Mouse (Mus musculus) MEL (cell line): ENCODE results near the gene Reep6. TPM values are rescaled to one million over a fixed set of nuclear protein-coding genes. Genes with fewer than 3 reads are reported as not detected.

ENCODE experiments used
- DNase-seq: peaks from one replicate; pipeline ENCODE4 v3.0.0; 2011; ENCODE audit warnings: low read depth, low spot score
- H3K27ac ChIP-seq: 2 replicates; pipeline ENCODE4 v1.5.1; 2012; ENCODE audit warnings: low read depth, mild to moderate bottlenecking, control low read depth, low read length, moderate library complexity; ENCODE audit not compliant: control insufficient read depth
- H3K27me3 ChIP-seq, 2 experiments: fragments of 150-350 bp in 1 of 2; sonication (generic) in 1 of 2; 2 replicates each; pipeline ENCODE4 v1.6.1; 2012; ENCODE audit warnings: low read length in 2 of 2, mild to moderate bottlenecking in 2 of 2, improper control_type of control experiment in 1 of 2, moderate library complexity in 1 of 2; ENCODE audit not compliant: insufficient read depth in 2 of 2, control insufficient read depth in 1 of 2
- H3K36me3 ChIP-seq, 2 experiments: 2 replicates each; pipeline ENCODE4 v1.6.1; 2012 to 2014; ENCODE audit warnings: low read length in 2 of 2, improper control_type of control experiment in 1 of 2, inconsistent platforms in 1 of 2, mild to moderate bottlenecking in 1 of 2; ENCODE audit not compliant: insufficient read depth in 2 of 2, control insufficient read depth in 1 of 2
- H3K4me1 ChIP-seq, 2 experiments: fragments of 150-350 bp in 1 of 2; sonication (generic) in 1 of 2; 2 replicates each; pipeline ENCODE4 v1.6.1; 2012; ENCODE audit warnings: low read length in 2 of 2, improper control_type of control experiment in 1 of 2, mild to moderate bottlenecking in 1 of 2; ENCODE audit not compliant: insufficient read depth in 2 of 2, control insufficient read depth in 1 of 2
- H3K4me3 ChIP-seq, 2 experiments: fragments of 150-350 bp in 1 of 2; sonication (generic) in 1 of 2; 2 replicates each; pipeline ENCODE4 v1.5.1; 2012; ENCODE audit warnings: low read depth in 2 of 2, low read length in 2 of 2, mild to moderate bottlenecking in 2 of 2, moderate library complexity in 2 of 2, control low read depth in 1 of 2, improper control_type of control experiment in 1 of 2; ENCODE audit not compliant: control insufficient read depth in 1 of 2, insufficient read depth in 1 of 2
- H3K79me2 ChIP-seq: 2 replicates; pipeline ENCODE4 v1.6.1; 2012; ENCODE audit warnings: mild to moderate bottlenecking, low read length, moderate library complexity; ENCODE audit not compliant: control insufficient read depth, poor library complexity, insufficient read depth
- H3K9ac ChIP-seq: 2 replicates; pipeline ENCODE4 v1.6.1; 2012; ENCODE audit warnings: low read depth, mild to moderate bottlenecking, control low read depth, low read length, moderate library complexity; ENCODE audit not compliant: control insufficient read depth, poor library complexity, severe bottlenecking
- H3K9me3 ChIP-seq: fragments of 150-350 bp; sonication (generic); replicated peaks from 2 replicates; pipeline ENCODE4 v1.6.1; 2012; ENCODE audit warnings: mild to moderate bottlenecking, low read length, improper control_type of control experiment, moderate library complexity; ENCODE audit not compliant: insufficient read depth
- CHD1 ChIP-seq: IDR thresholded peaks from 2 replicates; pipeline ENCODE4 v1.6.1; 2012; ENCODE audit warnings: low read depth, mild to moderate bottlenecking, inconsistent platforms, low read length, improper control_type of control experiment
- CTCF ChIP-seq, 3 experiments: IDR thresholded peaks in 2 of 3; conservative IDR thresholded peaks in 1 of 3; 2 replicates each; pipeline ENCODE4 v1.5.1; 2011 to 2012; ENCODE audit warnings: low read length in 3 of 3, low read depth in 2 of 3, mild to moderate bottlenecking in 2 of 3, improper control_type of control experiment in 1 of 3, inconsistent platforms in 1 of 3, mixed read lengths in 1 of 3, moderate library complexity in 1 of 3; ENCODE audit not compliant: control insufficient read depth in 1 of 3, insufficient read depth in 1 of 3, poor library complexity in 1 of 3, severe bottlenecking in 1 of 3
- ETS1 ChIP-seq: IDR thresholded peaks from 2 replicates; pipeline ENCODE4 v1.6.1; 2012; ENCODE audit warnings: low read depth, mild to moderate bottlenecking, inconsistent platforms, low read length, improper control_type of control experiment, moderate library complexity
- GABPA ChIP-seq: IDR thresholded peaks from 2 replicates; pipeline ENCODE4 v1.6.1; 2012; ENCODE audit warnings: low read depth, mild to moderate bottlenecking, inconsistent platforms, low read length, improper control_type of control experiment, moderate library complexity
- GATA1 ChIP-seq: IDR thresholded peaks from 2 replicates; pipeline ENCODE4 v1.6.1; 2011; ENCODE audit warnings: low read depth, low read length, improper control_type of control experiment
- JUND ChIP-seq: IDR thresholded peaks from 2 replicates; pipeline ENCODE4 v1.6.1; 2011; ENCODE audit warnings: low read depth, mild to moderate bottlenecking, improper control_type of control experiment, low read length
- MAX ChIP-seq: IDR thresholded peaks from 2 replicates; pipeline ENCODE4 v1.6.1; 2011; ENCODE audit warnings: low read length, improper control_type of control experiment
- MAZ ChIP-seq: IDR thresholded peaks from 2 replicates; pipeline ENCODE4 v1.6.1; 2012; ENCODE audit warnings: low read depth, mild to moderate bottlenecking, inconsistent platforms, low read length, improper control_type of control experiment
- MEF2A ChIP-seq: IDR thresholded peaks from 2 replicates; pipeline ENCODE4 v1.6.1; 2014; ENCODE audit warnings: low read depth, mild to moderate bottlenecking, inconsistent platforms, low read length, improper control_type of control experiment; ENCODE audit not compliant: poor library complexity, insufficient replicate concordance, severe bottlenecking; ENCODE audit errors: extremely low read depth
- MXI1 ChIP-seq: IDR thresholded peaks from 2 replicates; pipeline ENCODE4 v1.6.1; 2011; ENCODE audit warnings: mild to moderate bottlenecking, low read depth, low read length, improper control_type of control experiment
- MYB ChIP-seq: IDR thresholded peaks from 2 replicates; pipeline ENCODE4 v1.6.1; 2011; ENCODE audit warnings: mild to moderate bottlenecking, low read depth, low read length, improper control_type of control experiment
- MYC ChIP-seq: IDR thresholded peaks from 2 replicates; pipeline ENCODE4 v1.6.1; 2011; ENCODE audit warnings: low read depth, mild to moderate bottlenecking, low read length, improper control_type of control experiment, moderate library complexity
- POLR2AphosphoS2 ChIP-seq: IDR thresholded peaks from 2 replicates; pipeline ENCODE4 v1.6.1; 2011; ENCODE audit warnings: low read length, improper control_type of control experiment
- POLR2AphosphoS5 ChIP-seq: IDR thresholded peaks from 2 replicates; pipeline ENCODE4 v1.6.1; 2012; ENCODE audit warnings: low read depth, borderline replicate concordance, mild to moderate bottlenecking, inconsistent platforms, low read length, moderate library complexity, mixed read lengths
- RAD21 ChIP-seq: IDR thresholded peaks from 2 replicates; pipeline ENCODE4 v1.6.1; 2011; ENCODE audit warnings: mild to moderate bottlenecking, low read depth, low read length, improper control_type of control experiment
- RCOR1 ChIP-seq: IDR thresholded peaks from 2 replicates; pipeline ENCODE4 v1.6.1; 2012; ENCODE audit warnings: low read depth, mild to moderate bottlenecking, inconsistent platforms, low read length, improper control_type of control experiment
- SIN3A ChIP-seq: IDR thresholded peaks from 2 replicates; pipeline ENCODE4 v1.6.1; 2012; ENCODE audit warnings: low read length, improper control_type of control experiment, inconsistent platforms
- SMC3 ChIP-seq: IDR thresholded peaks from 2 replicates; pipeline ENCODE4 v1.6.1; 2011; ENCODE audit warnings: low read depth, low read length, improper control_type of control experiment
- TBP ChIP-seq: IDR thresholded peaks from 2 replicates; pipeline ENCODE4 v1.8.0; 2011; ENCODE audit warnings: low read depth, low read length, improper control_type of control experiment
- TCF12 ChIP-seq: IDR thresholded peaks from 2 replicates; pipeline ENCODE4 v1.6.1; 2014; ENCODE audit warnings: low read depth, mild to moderate bottlenecking, inconsistent platforms, low read length, improper control_type of control experiment, moderate library complexity
- UBTF ChIP-seq: IDR thresholded peaks from 2 replicates; pipeline ENCODE4 v1.6.1; 2012; ENCODE audit warnings: low read depth, mild to moderate bottlenecking, inconsistent platforms, low read length, improper control_type of control experiment, moderate library complexity, borderline replicate concordance; ENCODE audit not compliant: insufficient read depth
- USF2 ChIP-seq, 2 experiments: IDR thresholded peaks; 2 replicates each; pipeline ENCODE4 v1.6.1; 2011 to 2012; ENCODE audit warnings: improper control_type of control experiment in 2 of 2, low read length in 2 of 2, borderline replicate concordance in 1 of 2, inconsistent platforms in 1 of 2, low read depth in 1 of 2, mild to moderate bottlenecking in 1 of 2; ENCODE audit not compliant: insufficient read depth in 1 of 2
- ZC3H11A ChIP-seq: IDR thresholded peaks from 2 replicates; pipeline ENCODE4 v1.6.1; 2012; ENCODE audit warnings: low read depth, mild to moderate bottlenecking, inconsistent platforms, low read length, improper control_type of control experiment
- polyA plus RNA-seq, 2 experiments: library from polyadenylated mRNA; stranded (reverse) in 1 of 2; unstranded in 1 of 2; fragments of >175 nt in 1 of 2; fragments of >200 nt in 1 of 2; gene quantifications; 2 replicates each; pipeline versions ENCODE4 v1.2.1 to v1.2.4; 2012; ENCODE audit warnings: low replicate concordance in 2 of 2, low read depth in 1 of 2; ENCODE audit not compliant: insufficient read length in 2 of 2, insufficient read depth in 1 of 2, missing spikeins in 1 of 2
- total RNA-seq: library from RNA; depleted of rRNA; stranded (reverse); fragments of 300-350 nt; gene quantifications from 2 replicates; pipeline ENCODE4 v1.2.3, GENCODE M21; 2012

The Reep6 gene
- total and polyA plus RNA-seq, 3 experiments: 3.2 to 27.9 TPM; not detected in 1

DNA sequence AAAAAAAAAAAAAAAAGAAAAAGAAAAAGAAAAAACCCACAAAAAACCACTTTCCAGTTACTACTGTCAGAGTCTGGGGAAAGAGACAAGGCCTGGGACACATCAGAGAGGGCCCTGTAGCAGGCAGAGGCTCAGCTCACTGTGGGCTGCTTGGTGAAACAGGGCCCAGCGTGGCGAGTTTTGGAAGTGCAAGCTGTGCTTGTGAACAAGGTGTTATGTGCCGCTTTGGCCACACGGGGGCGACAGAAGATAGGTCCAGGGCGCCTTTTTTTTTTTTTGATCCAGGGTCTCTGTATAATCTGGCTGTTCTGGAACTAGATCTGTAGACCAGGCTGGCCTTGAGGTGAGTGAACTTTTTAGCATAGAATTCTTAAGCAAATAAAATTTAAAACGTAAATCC is 46.4 kb downstream of the Reep6 start (continued):
- 0 out of 2 replicates have a peak, but pooled peaks have one; percentile 14 for TF ChIP-seq ETS1
- TF ChIP-seq RCOR1: peak; percentile 28; the same call in 1 of the 2 replicates
- peak; percentile 83 for TF ChIP-seq ZC3H11A
- TF ChIP-seq TCF12: no peak; the same call in 1 of the 2 replicates
- peak; percentile 44; the same call in 1 of the 2 replicates for TF ChIP-seq MAX
- TF ChIP-seq MYB: no peak
- TF ChIP-seq RAD21: peak; percentile 96
- TF ChIP-seq GABPA: 0 out of 2 replicates have a peak, but pooled peaks have one; percentile 29
- no peak for TF ChIP-seq UBTF
- TF ChIP-seq CHD1: peak; percentile 79; the same call in 1 of the 2 replicates
- TF ChIP-seq POLR2AphosphoS5: no peak

DNA sequence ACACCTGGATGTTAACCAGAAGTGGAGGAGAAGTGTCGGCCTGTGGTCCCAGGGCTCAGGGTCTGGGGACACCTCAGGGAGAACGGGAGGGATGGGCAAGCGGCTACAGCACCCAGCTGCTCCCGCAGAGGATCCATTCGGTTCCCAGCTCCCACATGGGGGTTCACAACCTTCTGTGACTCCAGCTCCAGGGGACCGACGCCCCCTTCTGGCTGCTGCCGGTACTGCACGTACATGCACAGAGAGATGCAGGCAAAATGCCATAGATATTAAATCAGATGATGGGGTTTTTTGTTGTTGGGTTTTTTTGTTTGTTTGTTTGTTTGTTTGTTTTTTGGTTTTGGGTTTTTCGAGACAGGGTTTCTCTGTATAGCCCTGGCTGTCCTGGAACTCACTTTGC is 48.0 kb downstream of the Reep6 start:
- H3K9ac ChIP-seq: no peak overlapping the region
- H3K36me3 ChIP-seq: no peaks in the 10 kb centered on the region
- no peaks in the 10 kb centered on the region for H3K27me3 ChIP-seq
- no peaks in the 10 kb centered on the region for H3K4me1 ChIP-seq
- H3K4me3 ChIP-seq: no peak overlapping the region
- DNase-seq: peak; percentile 43
- no peaks in the 10 kb centered on the region for H3K79me2 ChIP-seq
- H3K27ac ChIP-seq: no peak overlapping the region
- TF ChIP-seq MYB (no peak), POLR2AphosphoS2 (no peak), RAD21 (no peak), SMC3 (peak; percentile 23; the same call in 1 of the 2 replicates), POLR2AphosphoS5 (no peak), CTCF (IDR thresholded peaks at IDR 0.05 in 2 of 3, conservative IDR thresholded peaks at IDR 0.05 in 1 of 3; ENCODE audit: control insufficient read depth in 1 of 3, insufficient read depth in 1 of 3, low read depth in 2 of 3, low read length in 3 of 3, poor library complexity in 1 of 3, severe bottlenecking in 1 of 3) (peak; percentile 64 to 85 (median 70)), SIN3A (no peak), MYC (no peak)
- no peaks in the 10 kb centered on the region for H3K9me3 ChIP-seq

DNA sequence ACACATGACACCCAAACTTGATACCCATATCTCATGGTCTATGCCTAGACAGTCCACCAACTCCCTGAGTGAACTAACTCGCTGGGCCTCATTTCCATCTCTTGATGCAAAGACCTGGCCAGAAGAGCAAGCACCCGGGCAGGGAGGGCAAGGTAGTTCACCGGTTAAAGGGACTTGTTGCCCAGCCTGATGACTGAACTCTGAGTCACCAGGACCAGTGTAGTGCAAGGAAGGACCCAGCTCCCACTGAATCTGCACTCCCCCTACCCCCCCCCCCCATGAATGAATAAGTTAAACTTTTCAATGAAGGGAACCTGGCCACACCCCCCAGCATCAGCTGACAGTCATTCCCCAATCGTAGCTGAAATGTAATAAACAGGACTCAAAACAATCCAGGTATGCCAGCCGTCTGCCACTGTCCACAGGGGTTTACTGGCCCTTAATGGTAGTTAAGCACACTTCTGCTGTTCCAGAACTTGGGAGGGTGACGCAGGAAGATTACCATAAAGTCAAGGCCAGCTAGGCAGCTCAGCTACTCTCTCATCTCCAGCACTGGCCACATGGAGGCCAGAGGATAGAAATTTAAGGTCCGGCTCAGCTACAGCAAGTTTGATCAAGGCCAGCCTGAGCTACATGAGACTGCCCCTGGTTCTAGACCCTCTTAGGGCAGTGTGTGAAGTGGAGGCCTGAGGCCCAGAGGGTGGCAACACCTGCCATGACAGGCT is 53.0 kb downstream of the Reep6 start:
- peaks cover 0 to 15% of the 10 kb centered on the region in 2 experiments; a peak in 2 of 4 replicates for H3K36me3 ChIP-seq
- H3K9ac ChIP-seq: no peak overlapping the region
- peaks cover 1 to 26% of the 10 kb centered on the region in 2 experiments; a peak in 3 of 4 replicates for H3K4me1 ChIP-seq
- DNase-seq: no peak
- no peaks in the 10 kb centered on the region for H3K27me3 ChIP-seq
- H3K27ac ChIP-seq: no peak overlapping the region
- H3K4me3 ChIP-seq: no peak overlapping the region
- TF ChIP-seq CTCF (IDR thresholded peaks at IDR 0.05 in 2 of 3, conservative IDR thresholded peaks at IDR 0.05 in 1 of 3; ENCODE audit: control insufficient read depth in 1 of 3, insufficient read depth in 1 of 3, low read depth in 2 of 3, low read length in 3 of 3, poor library complexity in 1 of 3, severe bottlenecking in 1 of 3) (no peak), TBP (no peak), ETS1 (no peak), MAX (no peak), MAZ (no peak), MXI1 (no peak), MEF2A (no peak), USF2 (IDR thresholded peaks at IDR 0.05; ENCODE audit: borderline replicate concordance in 1 of 2, insufficient read depth in 1 of 2, low read depth in 1 of 2, low read length in 2 of 2) (no peak), GABPA (no peak), GATA1 (no peak), JUND (no peak), RCOR1 (no peak)
- H3K9me3 ChIP-seq: no peaks in the 10 kb centered on the region
- H3K79me2 ChIP-seq: peaks cover 17% of the 10 kb centered on the region
